In the genomic region with DNA sequence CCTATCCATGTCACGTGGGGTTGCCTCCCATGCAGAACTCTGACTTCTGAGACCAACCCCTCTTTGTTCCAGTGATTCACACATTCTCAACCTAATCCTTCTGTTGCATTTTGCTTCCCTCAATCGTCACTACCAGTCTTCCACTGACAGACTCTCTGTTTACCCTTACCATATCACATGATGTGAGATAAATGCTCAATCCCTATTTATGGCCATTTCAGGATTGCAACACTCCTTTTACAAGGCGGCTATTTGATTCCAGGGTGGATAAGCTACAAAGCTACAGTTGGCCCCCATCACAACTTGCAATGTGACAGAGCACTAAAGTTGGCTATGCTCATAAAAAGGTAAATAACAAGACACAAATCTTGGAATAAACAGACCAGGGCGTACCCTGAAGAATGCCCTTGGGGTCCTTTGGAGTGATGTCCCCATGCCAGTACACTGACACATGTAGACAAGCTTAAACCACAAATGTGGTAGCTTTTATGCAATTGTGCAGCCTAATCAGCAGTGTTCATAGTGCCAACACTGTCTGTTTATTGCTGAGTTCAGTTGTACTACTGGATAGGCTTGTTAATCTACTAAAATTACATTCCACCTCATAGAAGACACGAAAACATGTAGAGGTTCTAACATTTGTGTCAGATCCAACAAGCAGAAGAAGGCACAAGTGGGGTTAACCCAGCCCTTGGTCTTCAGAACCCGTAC, we compare ENCODE assay signal across 25 mouse cellular contexts.
"Had no signal": no experiment of that assay in that cellular context is flagged by ENCODE, and none has a peak within 500 bp of the region (broad histone marks: within the 10 kb centered on the region; RNA-seq: fewer than 3 reads in every experiment).

No protein-coding gene starts in this region.

- H3K9ac ChIP-seq: limb, embryonic 12.5 days; limb, embryonic 15.5 days; liver, embryonic 14.5 days; liver, postnatal 0 days; lung, embryonic 14.5 days; midbrain, embryonic 12.5 days; stomach, embryonic 15.5 days had no signal

- ATAC-seq: hindbrain, embryonic 16.5 days; liver, postnatal 0 days; lung, postnatal 0 days; midbrain, embryonic 16.5 days had no signal

- H3K4me2 ChIP-seq: limb, embryonic 12.5 days; limb, embryonic 15.5 days; liver, embryonic 11.5 days; lung, embryonic 14.5 days; midbrain, embryonic 12.5 days; stomach, embryonic 15.5 days had no signal

- H3K4me1 ChIP-seq: limb, embryonic 12.5 days; limb, embryonic 15.5 days; midbrain, embryonic 12.5 days; stomach, embryonic 15.5 days had no signal

- H3K4me3 ChIP-seq: layer of hippocampus, adult 2 months; left cerebral cortex, adult 2 months; limb, embryonic 12.5 days; limb, embryonic 15.5 days; midbrain, embryonic 12.5 days; stomach, embryonic 15.5 days had no signal

- H3K27ac ChIP-seq: layer of hippocampus, adult 2 months; left cerebral cortex, adult 2 months; limb, embryonic 12.5 days; limb, embryonic 15.5 days; liver, embryonic 14.5 days; midbrain, embryonic 12.5 days; stomach, embryonic 15.5 days had no signal

- H3K9me3 ChIP-seq: limb, embryonic 12.5 days; limb, embryonic 15.5 days; midbrain, embryonic 12.5 days; stomach, embryonic 15.5 days had no signal

- DNase-seq: kidney, adult 18-20 months; kidney, adult 9 months; kidney, postnatal 14 days; kidney, postnatal 4 days; layer of hippocampus, postnatal 36 days; left cerebral cortex, postnatal 4 days; liver, postnatal 0 days; lung, embryonic 14.5 days; lung, postnatal 36 days; right cerebral cortex, adult 18-20 months; right cerebral cortex, postnatal 14 days; right cerebral cortex, postnatal 4 days; spleen, adult 18-20 months; thymus, postnatal 25 days had no signal

- H3K36me3 ChIP-seq: limb, embryonic 12.5 days; limb, embryonic 15.5 days; midbrain, embryonic 12.5 days; stomach, embryonic 15.5 days had no signal

- H3K27me3 ChIP-seq: limb, embryonic 12.5 days; limb, embryonic 15.5 days; midbrain, embryonic 12.5 days; stomach, embryonic 15.5 days had no signal
